31 mouse cellular contexts compared by ENCODE assay signal in the genomic region with DNA sequence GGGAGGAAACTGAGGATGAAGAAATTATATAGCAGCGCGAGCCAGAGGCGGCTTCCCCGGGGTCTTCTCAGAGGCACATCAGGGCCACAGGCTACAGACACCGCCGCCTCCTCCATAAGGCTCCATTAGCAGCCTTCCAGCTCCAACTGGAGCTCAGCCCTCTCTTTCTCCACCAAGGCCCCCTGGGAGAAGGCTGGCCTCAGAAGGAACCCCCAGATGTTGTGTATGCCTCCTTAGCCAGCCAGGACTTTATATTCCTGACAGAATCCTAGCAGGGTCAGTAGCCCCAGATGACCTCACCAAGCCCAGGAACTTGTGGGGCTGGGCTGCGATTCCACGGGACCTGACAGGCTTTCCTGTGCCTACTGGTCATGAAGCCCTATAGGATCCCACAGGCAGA. TPM values are rescaled to one million over a fixed set of nuclear protein-coding genes. Genes with fewer than 3 reads are reported as not detected.
DNase-seq lines count a peak whose midpoint lies in the region; TF ChIP-seq lines count a peak whose summit lies in the region.
"Had no signal": no experiment of that assay in that cellular context is flagged by ENCODE, and none has a peak within 500 bp of the region (broad histone marks: within the 10 kb centered on the region; RNA-seq: fewer than 3 reads in every experiment).

No protein-coding gene starts in this region.

- TF ChIP-seq POLR2A in cerebellum, adult 2 months (IDR thresholded peaks at IDR 0.05; ENCODE audit: borderline replicate concordance, insufficient read depth, low read length) = no peak

- DNase-seq in adrenal gland, postnatal 10 days = peak; percentile 61
- DNase-seq in adrenal gland, postnatal 14 days = no peak
- peak; percentile 53 for DNase-seq in NIH3T3 (ENCODE audit: low read depth)
- DNase-seq in heart, adult 9 months (ENCODE audit: low spot score in 2 of 2) = peak; percentile 63 to 71
- no peak for DNase-seq in limb, embryonic 10.5 days (ENCODE audit: low spot score)
- DNase-seq in cerebellum, adult 2 months = no peak
- DNase-seq in cerebellum, adult 11 months = no peak
- DNase-seq: adrenal gland, postnatal 36 days; cerebellum, postnatal 10 days; forebrain, postnatal 0 days; kidney, adult 8-10 months; kidney, postnatal 14 days; layer of hippocampus, postnatal 36 days; liver, embryonic 13.5 days; lung, embryonic 14.5 days; right cerebral cortex, adult 18-20 months; thymus, postnatal 14 days had no signal

- no peaks in the 10 kb centered on the region for H3K36me3 ChIP-seq in limb, embryonic 10.5 days
- H3K36me3 ChIP-seq: hindbrain, embryonic 10.5 days; intestine, embryonic 15.5 days; limb, embryonic 13.5 days; liver, embryonic 13.5 days; midbrain, embryonic 12.5 days; neural tube, embryonic 15.5 days had no signal

- 89% methylated on average over 8 of the region's 8 CpGs for WGBS in limb, embryonic 10.5 days
- WGBS in cerebellum, adult 2 months = 94% methylated on average over 8 of the region's 8 CpGs

- H3K27me3 ChIP-seq in limb, embryonic 10.5 days (ENCODE audit: low read depth, poor library complexity, severe bottlenecking) = no peaks in the 10 kb centered on the region
- no peaks in the 10 kb centered on the region for H3K27me3 ChIP-seq in cerebellum, adult 2 months (ENCODE audit: control insufficient read depth, insufficient read depth, low read length)
- H3K27me3 ChIP-seq: intestine, embryonic 15.5 days; limb, embryonic 13.5 days; liver, embryonic 13.5 days; midbrain, embryonic 12.5 days; neural tube, embryonic 15.5 days had no signal

- no peak for TF ChIP-seq CTCF in cerebellum, adult 2 months (IDR thresholded peaks at IDR 0.05; ENCODE audit: borderline replicate concordance, insufficient read depth, low read depth, low read length)

- no peak overlapping the region for H3K4me3 ChIP-seq in limb, embryonic 10.5 days
- no peak overlapping the region for H3K4me3 ChIP-seq in cerebellum, adult 2 months (replicated peaks; ENCODE audit: insufficient read depth, low read depth, low read length)
- H3K4me3 ChIP-seq: hindbrain, embryonic 10.5 days; intestine, embryonic 15.5 days; layer of hippocampus, adult 2 months; limb, embryonic 13.5 days; liver, embryonic 13.5 days; midbrain, embryonic 12.5 days; neural tube, embryonic 15.5 days had no signal

- peaks cover 19% of the 10 kb centered on the region for H3K4me1 ChIP-seq in limb, embryonic 10.5 days
- H3K4me1 ChIP-seq in cerebellum, adult 2 months (ENCODE audit: control insufficient read depth, insufficient read depth, low read length) = peaks cover 27% of the 10 kb centered on the region

- 0 out of 2 replicates have a peak overlapping the region, but pooled peaks have one; percentile 7 for H3K27ac ChIP-seq in limb, embryonic 10.5 days
- H3K27ac ChIP-seq in cerebellum, adult 2 months (ENCODE audit: insufficient read depth, low read length) = no peak overlapping the region
- H3K27ac ChIP-seq: hindbrain, embryonic 10.5 days; intestine, embryonic 15.5 days; layer of hippocampus, adult 2 months; limb, embryonic 13.5 days; liver, embryonic 13.5 days; midbrain, embryonic 12.5 days; neural tube, embryonic 15.5 days had no signal

- no peaks in the 10 kb centered on the region for H3K9me3 ChIP-seq in limb, embryonic 10.5 days (replicated peaks)
- H3K9me3 ChIP-seq: hindbrain, embryonic 10.5 days; intestine, embryonic 15.5 days; limb, embryonic 13.5 days; liver, embryonic 13.5 days; midbrain, embryonic 12.5 days; neural tube, embryonic 15.5 days had no signal

RNA-seq across cellular contexts. Expression of gene Rmi2, which starts 32.0 kb away (rescaled TPM):
- 1 to 10 TPM; 1.6 to 1.8 TPM for total RNA-seq in adrenal gland, postnatal 10 days (2021)
- total RNA-seq in adrenal gland, postnatal 14 days (2021) = 1.5 and 1.6 TPM in 2 replicates
- 4.2 and 4.8 TPM in 2 replicates for polyA plus RNA-seq in limb, embryonic 10.5 days (2016; fragmentation: Nextera tagmentation; extraction: Ambion mirVana)
- polyA plus RNA-seq in cerebellum, adult 2 months (2012; rRNA removed) = 0.52 and 0.74 TPM in 2 replicates

RNA-seq across cellular contexts. Expression of gene Gm11172, which starts 54.1 kb away (rescaled TPM):
- total RNA-seq in adrenal gland, postnatal 10 days (2021) = not detected
- total RNA-seq in adrenal gland, postnatal 14 days (2021) = not detected in 2 replicates
- not detected in 2 replicates for polyA plus RNA-seq in limb, embryonic 10.5 days (2016; fragmentation: Nextera tagmentation; extraction: Ambion mirVana)
- not detected in 2 replicates for polyA plus RNA-seq in cerebellum, adult 2 months (2012; rRNA removed)
- total RNA-seq: adrenal gland, postnatal 36 days; forebrain, postnatal 0 days; layer of hippocampus, adult 2 months; layer of hippocampus, postnatal 36 days; left cerebral cortex, postnatal 14 days; megakaryocyte, adult 5-6 weeks had no signal
- polyA plus RNA-seq: cortical plate, adult 2 months; embryonic facial prominence, embryonic 11.5 days; forebrain, embryonic 11.5 days; forebrain, postnatal 0 days; heart, embryonic 14.5 days; hindbrain, embryonic 10.5 days; hindbrain, embryonic 16.5 days; intestine, embryonic 15.5 days; limb, embryonic 13.5 days; liver, embryonic 13.5 days; lung, embryonic 14.5 days; midbrain, embryonic 12.5 days; neural tube, embryonic 15.5 days; stomach, embryonic 14.5 days had no signal

Comparison
In these comparisons a context has a peak if more than half of its experiments do, and no peak if none do; other contexts are left out.
1. DNase-seq: peak in adrenal gland, postnatal 10 days (single experiment), NIH3T3 (single experiment) and heart, adult 9 months (2 of 2); none in adrenal gland, postnatal 14 days (single experiment), limb, embryonic 10.5 days (single experiment), cerebellum, adult 2 months (0 of 2) and cerebellum, adult 11 months (single experiment).